Mouse (Mus musculus) lung, adult 18-20 months (tissue): ENCODE measurements around the gene Ctrb1.

Experiments
- DNase-seq, 2 experiments: peaks; one replicate each; pipeline ENCODE4 v3.0.0; 2022; ENCODE audit warnings: mixed read lengths in 2 of 2

Gene Ctrb1

GRCm38 (mm10) chr8:111678848-111679247, 12.0 kb downstream of the Ctrb1 start:
- no peak for DNase-seq

DNA sequence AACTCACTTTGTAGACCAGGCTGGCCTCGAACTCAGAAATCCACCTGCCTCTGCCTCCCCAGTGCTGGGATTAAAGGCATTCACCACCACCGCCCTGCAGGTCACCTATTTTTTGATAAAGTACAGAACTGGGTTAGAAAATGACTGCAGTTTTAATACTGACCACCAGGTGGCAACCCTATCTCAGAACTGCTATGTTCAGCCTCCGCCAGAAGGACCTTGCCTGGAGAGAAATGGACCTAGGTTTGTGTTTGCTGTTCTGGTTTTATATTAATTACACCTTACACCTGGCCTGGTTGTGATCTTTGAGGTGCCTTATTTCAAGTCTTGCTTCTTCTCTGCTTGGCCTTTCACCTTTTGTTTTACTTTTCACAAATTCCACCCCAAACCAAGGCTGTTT, 12.7 kb downstream of the Ctrb1 start:
- peak; percentile 17 to 63 for DNase-seq

- no peak for DNase-seq
These were observed 14.6 kb downstream of the Ctrb1 start for GRCm38 (mm10) chr8:111676237-111676636.

- no peak for DNase-seq
These were observed 24.1 kb downstream of the Ctrb1 start for GRCm38 (mm10) chr8:111666751-111667150.

DNA sequence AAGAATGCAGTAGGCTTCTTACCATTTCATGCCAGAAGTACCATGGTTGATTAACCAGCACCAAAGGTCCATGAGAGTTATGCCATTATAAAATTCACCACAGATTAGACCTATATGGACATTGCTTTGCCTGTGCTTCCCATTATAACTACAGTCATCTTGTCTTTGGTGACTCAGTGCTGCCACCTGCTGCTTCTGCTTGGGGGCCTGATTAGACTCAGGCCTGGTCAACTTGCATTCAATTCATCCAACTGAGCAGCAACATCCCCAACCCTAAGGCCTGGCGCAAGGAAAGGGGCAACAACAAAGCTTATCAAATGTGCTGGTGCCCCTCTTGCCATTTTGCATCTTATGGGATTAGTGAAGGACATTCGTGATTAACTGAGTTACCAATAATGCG, 28.3 kb downstream of the Ctrb1 start:
- DNase-seq = peak; percentile 78 to 83

DNA sequence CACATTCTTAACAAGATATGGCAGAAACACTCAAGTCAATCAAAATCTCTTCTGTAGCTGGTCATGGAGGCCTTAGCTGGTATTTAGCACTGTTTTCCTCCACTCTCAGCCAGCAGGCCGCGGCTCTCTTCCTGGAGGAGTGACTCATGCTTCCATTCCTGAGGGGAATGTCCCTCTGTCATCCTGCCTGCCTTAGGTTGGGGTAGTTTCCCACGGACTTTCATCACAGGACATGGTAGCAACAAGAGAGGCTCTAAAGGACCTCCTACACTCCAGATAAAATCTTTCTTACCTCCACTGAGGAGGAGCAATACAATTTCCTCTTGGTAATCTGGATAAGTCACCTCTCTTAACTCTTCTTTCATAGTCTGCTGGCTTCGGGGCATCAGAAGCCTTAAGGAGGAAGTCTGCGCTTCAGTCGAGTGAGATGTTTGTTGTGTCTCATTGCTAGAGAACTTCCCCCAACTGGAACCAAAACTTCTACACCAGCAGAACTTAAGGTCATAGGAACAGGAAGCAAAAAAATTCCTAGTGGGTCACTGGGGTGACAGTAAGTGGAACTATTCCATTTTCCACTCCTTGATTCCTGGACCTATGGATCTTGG, 31.9 kb downstream of the Ctrb1 start:
- peak; percentile 15 to 43 for DNase-seq

GRCm38 (mm10) chr8:111657312-111657854, 33.4 kb downstream of the Ctrb1 start:
- DNase-seq = no peak

- DNase-seq = no peak
These were observed 37.3 kb downstream of the Ctrb1 start for GRCm38 (mm10) chr8:111653524-111653923.

DNA sequence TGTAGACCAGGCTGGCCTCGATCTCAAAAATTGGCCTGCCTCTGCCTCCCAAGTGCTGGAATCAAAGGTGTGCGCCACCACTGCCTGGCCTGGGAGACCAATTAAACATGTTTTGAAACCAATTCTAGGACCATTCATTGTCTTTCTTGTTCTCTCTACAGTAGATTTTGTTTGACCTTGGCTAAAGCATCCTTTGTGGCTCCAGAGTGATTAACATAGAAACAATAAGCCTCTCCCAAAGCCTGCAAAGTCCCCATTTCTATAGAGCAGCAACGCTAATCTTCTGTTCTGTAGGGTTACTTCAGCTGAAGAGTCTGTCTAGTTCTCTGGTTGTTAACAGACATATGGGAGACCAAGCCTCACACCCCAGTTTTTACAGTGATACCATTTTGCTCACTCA, 40.2 kb downstream of the Ctrb1 start:
- no peak for DNase-seq

- no peak for DNase-seq
These were observed 42.0 kb downstream of the Ctrb1 start for GRCm38 (mm10) chr8:111648834-111649233.

GRCm38 (mm10) chr8:111645715-111646114, 45.1 kb downstream of the Ctrb1 start:
- DNase-seq = no peak

DNA sequence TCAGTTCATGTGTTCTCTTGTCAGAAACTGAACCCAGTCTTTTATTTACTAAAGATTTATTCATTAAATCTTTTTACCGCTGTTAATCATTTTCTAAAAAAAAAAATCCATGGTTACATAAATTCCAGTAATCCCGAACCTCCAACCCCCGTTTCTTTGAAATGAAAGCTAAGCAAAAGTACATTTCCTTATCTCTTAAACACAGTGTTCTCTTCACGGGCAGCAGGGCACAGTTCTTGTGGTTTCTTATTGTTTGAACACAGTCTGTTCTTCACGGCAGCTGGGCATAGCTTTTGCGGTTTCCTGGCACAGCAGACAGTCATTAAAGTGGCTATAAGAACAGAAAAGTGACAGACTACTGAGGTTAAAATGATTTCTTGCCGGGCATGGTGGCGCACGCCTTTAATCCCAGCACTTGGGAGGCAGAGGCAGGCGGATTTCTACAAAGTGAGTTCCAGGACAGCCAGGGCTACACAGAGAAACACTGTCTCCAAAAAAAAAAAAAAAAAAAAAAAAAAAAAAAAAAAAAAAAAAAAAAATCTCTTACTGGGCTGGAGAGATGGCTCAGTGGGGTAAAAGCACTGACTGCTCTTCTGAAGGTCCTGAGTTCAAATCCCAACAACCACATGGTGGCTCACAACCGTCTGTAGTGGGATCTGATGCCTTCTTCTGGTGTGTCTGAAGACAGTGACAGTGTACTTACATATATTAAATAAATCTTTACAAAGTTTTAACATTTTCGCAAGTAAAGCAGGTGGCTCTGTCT, 46.3 kb downstream of the Ctrb1 start:
- peak; percentile 59 to 70 for DNase-seq

DNA sequence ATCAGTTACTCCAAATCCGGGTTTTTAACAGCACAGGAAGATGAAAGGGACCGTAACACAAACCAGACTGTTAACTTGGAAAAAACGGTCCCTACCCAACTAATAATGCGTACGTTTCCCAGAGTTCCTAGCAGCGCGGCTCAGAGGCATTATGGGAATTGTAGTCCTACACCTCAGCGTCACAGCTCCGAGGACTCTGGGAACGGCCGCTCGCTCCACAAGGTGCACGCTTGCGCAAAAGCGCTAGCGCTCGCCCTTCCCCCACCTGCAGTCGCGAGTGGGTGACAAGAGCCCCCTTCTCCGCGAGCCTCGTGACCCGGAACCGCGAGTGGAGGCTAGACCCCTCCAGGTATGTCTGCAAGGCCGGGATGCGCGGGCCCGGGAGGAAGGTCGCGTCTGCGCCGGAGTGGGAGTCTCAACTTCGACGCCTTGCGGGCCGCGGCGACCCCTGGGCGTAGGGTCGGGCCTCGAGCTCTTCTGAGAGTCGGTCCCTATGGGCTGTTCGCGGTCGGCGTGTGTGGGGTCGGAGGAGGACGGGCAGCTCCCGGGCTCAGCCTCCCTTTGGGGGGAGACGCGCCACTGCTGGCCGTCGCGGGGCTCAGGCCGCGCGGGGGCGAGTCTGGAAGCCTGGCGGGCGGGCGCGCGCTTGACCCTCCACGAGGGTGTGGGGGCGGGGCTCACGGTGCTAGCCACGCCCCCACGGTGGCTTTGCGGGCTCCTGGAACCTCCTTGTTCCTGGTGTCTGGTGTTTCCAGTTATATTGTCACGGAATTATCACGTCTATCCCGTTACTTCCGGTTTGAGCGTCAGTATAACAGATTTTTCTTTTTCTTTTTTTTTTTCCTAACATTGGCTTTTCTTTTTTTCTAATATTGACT, 47.3 kb downstream of the Ctrb1 start, which contains the start of gene Zfp1:
Gene Zfp1, plus strand, starts transcription at position 138 of the 878 bp plus-strand sequence.
- DNase-seq = peak; percentile 92 to 94

DNA sequence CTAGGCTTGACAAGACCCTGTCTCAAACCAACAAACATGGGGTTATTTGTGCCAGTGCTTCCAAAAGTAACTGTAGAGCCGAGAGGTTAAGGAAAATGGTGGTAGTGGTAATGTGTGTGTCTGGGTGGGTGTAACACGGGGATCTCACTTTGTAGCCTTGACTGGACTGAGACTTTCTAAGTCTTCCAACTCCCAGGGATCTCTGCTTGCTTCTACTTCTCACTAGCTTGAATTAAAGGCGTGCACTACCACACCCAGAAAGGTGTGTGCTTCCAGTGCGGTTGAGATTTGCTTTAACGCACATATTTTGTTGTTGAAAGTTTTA, 47.9 kb downstream of the Ctrb1 start:
- DNase-seq = no peak

- no peak for DNase-seq
These were observed 48.3 kb downstream of the Ctrb1 start for GRCm38 (mm10) chr8:111642496-111642895.

- no peak for DNase-seq
These were observed 49.7 kb downstream of the Ctrb1 start for GRCm38 (mm10) chr8:111641064-111641463.

GRCm38 (mm10) chr8:111638086-111638485, 52.7 kb downstream of the Ctrb1 start:
- no peak for DNase-seq
